Mouse (Mus musculus) kidney, adult 2 months (tissue): Measurements from ENCODE around the gene Ttl. TPM values are rescaled to one million over a fixed set of nuclear protein-coding genes. Genes with fewer than 3 reads are reported as not detected.

Source experiments
- DNase-seq: peaks from one replicate; pipeline ENCODE4 v3.0.0; 2021
- H3K27ac ChIP-seq: fragments of 200-500 bp; 2 replicates; pipeline ENCODE4 v1.5.1; 2012; ENCODE audit warnings: low read depth, low read length, control low read depth, inconsistent platforms; ENCODE audit not compliant: insufficient read depth
- H3K27me3 ChIP-seq: fragments of 200-500 bp; replicated peaks from 2 replicates; pipeline ENCODE4 v1.6.1; 2012; ENCODE audit warnings: mild to moderate bottlenecking, moderate library complexity, low read length, inconsistent platforms; ENCODE audit not compliant: control insufficient read depth, insufficient read depth
- H3K36me3 ChIP-seq: fragments of 200-500 bp; 2 replicates; pipeline ENCODE4 v1.6.1; 2012; ENCODE audit warnings: mild to moderate bottlenecking, moderate library complexity, low read length, inconsistent platforms; ENCODE audit not compliant: control insufficient read depth, insufficient read depth
- H3K4me1 ChIP-seq: fragments of 200-500 bp; 2 replicates; pipeline ENCODE4 v1.6.1; 2011; ENCODE audit warnings: low read length; ENCODE audit not compliant: control insufficient read depth, insufficient read depth
- H3K4me3 ChIP-seq: fragments of 200-500 bp; 2 replicates; pipeline ENCODE4 v1.5.1; 2011; ENCODE audit warnings: mild to moderate bottlenecking, low read depth, low read length, control low read depth; ENCODE audit not compliant: insufficient read depth
- CTCF ChIP-seq: fragments of 200-500 bp; conservative IDR thresholded peaks from 2 replicates; pipeline ENCODE4 v1.5.1; 2011; ENCODE audit warnings: low read depth, mild to moderate bottlenecking, control low read depth, low read length, moderate library complexity, mixed read lengths; ENCODE audit not compliant: insufficient read depth, insufficient read length
- POLR2A ChIP-seq: fragments of 200-500 bp; IDR thresholded peaks from one replicate; pipeline ENCODE4 v1.6.1; 2011; ENCODE audit warnings: low read depth, low read length, control low read depth
- WGBS: fragments of 180-500 bp; shearing (Covaris S2); methylation state at CpG from one replicate; pipeline ENCODE4 v1.1.7; 2018; 5-methylcytosine and 5-hydroxymethylcytosine counted together
- polyA plus RNA-seq: library from polyadenylated mRNA; depleted of rRNA; stranded (reverse); fragments of >200 nt; gene quantifications from 2 replicates; pipeline ENCODE4 v1.2.3, GENCODE M21; 2012; rRNA removed

The Ttl gene
- polyA plus RNA-seq = 6.3 and 6.6 TPM in 2 replicates

DNA sequence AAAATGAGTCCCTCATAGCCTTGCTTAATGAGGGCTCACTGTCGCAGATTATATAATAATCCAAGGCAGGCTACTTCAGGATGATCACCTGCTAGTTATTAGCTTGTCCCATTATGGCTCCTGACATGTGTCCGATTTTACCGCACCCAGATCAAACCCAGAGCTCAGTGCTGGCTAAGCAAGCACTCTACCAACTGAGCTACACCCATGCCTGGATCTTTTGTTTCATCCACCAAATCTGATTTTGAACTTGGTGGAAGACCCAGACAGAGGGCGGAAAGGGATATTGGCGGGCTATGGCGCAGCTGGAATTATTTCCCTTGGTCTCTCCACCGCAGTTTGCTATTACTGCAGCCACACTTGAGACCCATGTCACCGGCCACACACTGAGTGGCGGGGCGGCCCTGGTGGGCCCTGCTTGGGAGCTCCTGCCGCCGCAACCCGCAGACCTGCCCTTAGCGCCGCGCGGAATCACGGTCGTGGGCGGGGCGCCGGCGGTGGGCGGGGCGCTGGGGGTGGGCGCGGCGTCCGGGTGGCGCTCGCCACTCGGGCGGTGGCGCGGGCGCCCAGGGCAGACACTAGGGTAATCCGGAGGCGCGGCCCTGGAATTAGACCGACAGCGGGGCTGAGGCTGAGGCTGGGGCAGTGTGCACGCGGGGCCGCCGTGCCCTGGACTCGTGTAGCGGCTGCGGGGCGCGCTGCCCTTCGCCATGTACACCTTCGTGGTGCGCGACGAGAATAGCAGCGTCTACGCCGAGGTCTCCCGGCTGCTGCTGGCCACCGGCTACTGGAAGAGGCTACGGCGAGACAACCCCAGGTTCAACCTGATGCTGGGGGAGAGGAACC lies at the start of gene Ttl:
Gene Ttl, plus strand, starts transcription at position 506 of the 846 bp plus-strand sequence.
- H3K36me3 ChIP-seq = no peaks in the 10 kb centered on the region

DNA sequence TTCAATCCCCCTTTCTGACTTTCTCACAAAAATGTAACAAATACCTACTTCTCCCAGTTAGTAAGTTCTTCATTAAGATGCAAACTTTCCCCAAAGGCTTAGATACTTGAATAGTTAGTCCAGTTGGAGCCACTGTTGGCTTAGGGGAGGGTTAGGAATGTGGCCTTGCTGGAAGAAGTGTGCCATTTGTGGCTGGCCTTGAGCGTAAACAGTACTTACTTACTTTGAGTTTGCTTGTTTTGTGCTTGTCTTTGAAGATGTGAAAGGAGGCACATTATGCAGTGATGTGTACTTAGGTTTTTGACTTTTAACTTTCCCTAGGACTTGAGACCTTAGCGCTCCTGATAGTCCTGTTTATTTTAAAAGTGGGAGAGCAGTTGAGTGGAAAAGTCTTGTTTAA lies 45.6 kb upstream of the Ttl start:
- Histone ChIP-seq H3K4me1 (no peaks in the 10 kb centered on the region), H3K36me3 (peaks cover 3% of the 10 kb centered on the region; the same call in 1 of the 2 replicates), H3K4me3 (no peak overlapping the region), H3K27ac (no peak overlapping the region), H3K27me3 (no peaks in the 10 kb centered on the region)
- 76% methylated on average over 2 of the region's 2 CpGs for WGBS
- no peak for DNase-seq
- TF ChIP-seq POLR2A (no peak), CTCF (no peak)

More for the DNA sequence above, at the start of gene Ttl:
- DNase-seq = peak; percentile 87
- Histone ChIP-seq H3K27ac (0 out of 2 replicates have a peak within 1 kb of the TSS, but pooled peaks have one; percentile 8), H3K27me3 (no peaks in the 10 kb centered on the region), H3K4me1 (no peaks in the 10 kb centered on the region), H3K4me3 (peak within 1 kb of the TSS; percentile 90)
- WGBS = 2% methylated on average over 62 of the region's 62 CpGs
- TF ChIP-seq POLR2A (peak; percentile 27), CTCF (no peak)

DNA sequence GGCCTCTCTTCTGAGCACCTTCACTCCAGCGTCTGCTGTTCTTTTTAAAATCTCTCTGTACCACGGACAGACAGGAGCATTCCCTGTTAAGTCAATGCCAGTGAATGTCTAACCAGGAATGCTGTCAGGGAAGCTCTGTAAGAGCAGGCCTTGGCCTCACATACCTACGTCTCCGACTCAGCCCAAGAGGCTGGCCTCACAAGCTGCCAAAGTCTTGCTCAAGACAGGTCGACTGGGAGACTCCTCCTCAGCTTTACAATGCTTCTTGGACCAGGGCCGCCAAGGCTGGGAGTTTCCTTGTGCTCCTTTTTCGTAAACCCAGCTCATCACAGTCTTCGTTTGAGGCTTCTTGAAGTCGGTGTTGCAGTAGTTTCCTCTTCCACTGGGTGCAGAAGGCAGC lies 40.9 kb upstream of the Ttl start:
- no peak overlapping the region for H3K27ac ChIP-seq
- WGBS = 81% methylated on average over 9 of the region's 9 CpGs
- DNase-seq = no peak
- TF ChIP-seq CTCF (no peak), POLR2A (no peak)
- no peaks in the 10 kb centered on the region for H3K27me3 ChIP-seq
- H3K4me1 ChIP-seq = no peaks in the 10 kb centered on the region
- H3K36me3 ChIP-seq = no peaks in the 10 kb centered on the region; the same call in 1 of the 2 replicates
- H3K4me3 ChIP-seq = no peak overlapping the region

DNA sequence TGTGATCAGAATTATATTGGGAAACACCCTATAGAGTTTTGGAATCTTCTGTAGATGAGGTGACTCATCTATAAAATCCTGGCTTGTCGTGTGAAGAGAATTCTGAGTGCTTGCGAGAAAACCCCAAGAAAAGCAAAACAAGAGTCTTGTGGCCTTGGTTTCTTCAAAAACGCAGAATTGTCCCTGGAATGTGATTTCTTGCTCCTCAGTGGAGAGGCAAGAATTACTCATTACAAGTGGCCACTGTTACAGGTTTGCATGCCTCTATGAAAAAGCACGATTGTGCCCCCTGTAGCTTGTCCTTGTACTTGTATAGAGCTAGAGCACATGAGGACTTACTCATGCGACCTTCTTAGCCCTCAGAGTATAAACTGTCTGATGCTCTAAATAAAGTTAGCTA lies 30.4 kb upstream of the Ttl start:
- Histone ChIP-seq H3K36me3 (no peaks in the 10 kb centered on the region), H3K27ac (no peak overlapping the region), H3K4me1 (no peaks in the 10 kb centered on the region), H3K27me3 (peaks cover 1% of the 10 kb centered on the region; the same call in 1 of the 2 replicates), H3K4me3 (no peak overlapping the region)
- DNase-seq = no peak
- no peak for TF ChIP-seq POLR2A
- TF ChIP-seq CTCF = no peak
- 83% methylated on average over 5 of the region's 5 CpGs for WGBS

DNA sequence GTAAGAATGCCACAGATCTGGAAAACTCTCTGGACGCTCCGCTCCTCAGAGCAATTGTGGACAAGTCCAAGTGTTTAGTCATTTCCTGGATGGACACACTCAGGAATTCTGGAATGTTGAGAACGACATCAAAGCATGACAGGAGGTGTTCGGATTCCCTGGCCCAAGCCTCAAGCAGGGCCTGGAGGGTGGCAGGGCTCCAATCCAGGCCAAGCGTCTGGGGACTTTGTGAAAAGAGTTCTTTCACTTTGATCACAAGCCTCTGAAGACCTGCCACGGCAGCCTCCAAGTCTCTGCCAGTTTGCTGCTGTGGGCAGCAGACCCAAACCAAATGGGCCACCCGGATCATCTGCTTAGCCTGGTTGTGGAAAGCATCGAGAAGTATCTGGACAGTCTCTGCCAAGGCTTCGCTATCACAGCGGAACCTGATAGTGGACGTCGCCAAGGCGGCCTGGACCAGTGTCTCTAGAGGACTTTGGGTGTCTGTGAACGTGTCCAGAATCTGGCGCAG lies 27.3 kb upstream of the Ttl start:
- no peaks in the 10 kb centered on the region for H3K4me1 ChIP-seq
- DNase-seq = no peak
- peak overlapping the region; percentile 20; the same call in 1 of the 2 replicates for H3K4me3 ChIP-seq
- H3K27me3 ChIP-seq = 0 out of 2 replicates have a peak, but pooled peaks cover 1% of the 10 kb centered on the region
- H3K27ac ChIP-seq = no peak overlapping the region
- H3K36me3 ChIP-seq = no peaks in the 10 kb centered on the region
- WGBS = 13% methylated on average over 15 of the region's 15 CpGs
- TF ChIP-seq CTCF = no peak
- no peak for TF ChIP-seq POLR2A

DNA sequence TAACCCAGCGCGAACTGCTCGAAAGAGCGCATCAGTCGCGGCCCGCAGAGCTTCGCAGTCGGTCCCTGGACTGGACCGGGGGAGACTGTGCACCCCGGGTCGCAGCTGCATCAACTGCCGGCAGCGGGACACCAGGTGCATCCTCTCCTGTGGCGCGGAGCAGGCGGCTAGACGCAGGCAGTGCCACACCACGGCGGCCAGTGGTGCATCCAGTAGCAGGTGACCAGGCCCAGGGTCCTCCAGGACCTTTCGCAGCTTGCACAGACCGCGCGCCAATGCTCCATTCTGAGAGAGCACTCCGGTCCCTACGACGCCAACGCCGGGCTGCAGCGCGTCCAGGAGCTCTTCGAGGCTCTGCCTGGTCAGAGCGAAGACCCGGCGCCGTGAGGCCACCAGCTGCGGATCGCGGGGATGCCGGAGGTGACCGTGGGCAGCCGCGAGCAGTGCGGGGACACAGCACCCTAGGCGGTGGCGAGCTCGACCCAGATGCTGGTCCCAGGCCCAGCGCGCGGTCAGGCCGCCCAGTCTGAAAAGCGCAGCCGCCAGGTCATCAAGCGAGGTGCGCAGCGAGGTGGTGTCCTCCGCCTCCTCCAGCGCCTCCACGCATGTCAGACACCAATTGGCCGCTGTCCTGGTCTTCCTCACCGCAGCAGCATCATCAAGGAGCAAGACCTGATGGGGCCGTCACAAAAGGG lies 26.7 kb upstream of the Ttl start:
- Histone ChIP-seq H3K27me3 (0 out of 2 replicates have a peak, but pooled peaks cover 1% of the 10 kb centered on the region), H3K36me3 (no peaks in the 10 kb centered on the region), H3K27ac (no peak overlapping the region), H3K4me1 (no peaks in the 10 kb centered on the region), H3K4me3 (peak overlapping the region; percentile 20; the same call in 1 of the 2 replicates)
- WGBS = 4% methylated on average over 62 of the region's 62 CpGs
- TF ChIP-seq POLR2A (no peak), CTCF (no peak)
- no peak for DNase-seq
